Mouse (Mus musculus) stomach, embryonic 14.5 days (tissue): Measurements from ENCODE around the gene F7. TPM values are rescaled to one million over a fixed set of nuclear protein-coding genes. Genes with fewer than 3 reads are reported as not detected.
"Not testable (repeated sequence)": the region's sequence is repeated elsewhere in the genome, so short reads cannot be mapped to it uniquely, and the experiment has no call there.

Experiments
- ATAC-seq: fragments of 200-750 bp; cut with Nextera tagmentation; 2 replicates; pipeline ENCODE4 v1.8.0; 2017; ENCODE audit warnings: low read depth, moderate TSS enrichment; ENCODE audit not compliant: insufficient number of reproducible peaks, insufficient read depth, low FRiP score
- H3K27ac ChIP-seq: fragments of 300-500 bp; sonication (generic); 2 replicates; pipeline ENCODE4 v1.5.1; 2014; ENCODE audit warnings: mild to moderate bottlenecking, low read length, moderate library complexity, mixed read lengths
- H3K27me3 ChIP-seq: fragments of 300-500 bp; sonication (generic); 2 replicates; pipeline ENCODE4 v1.6.1; 2014; ENCODE audit warnings: low read length, control low read depth, mixed read lengths; ENCODE audit not compliant: control insufficient read depth, insufficient read depth
- H3K36me3 ChIP-seq: fragments of 300-500 bp; sonication (generic); 2 replicates; pipeline ENCODE4 v1.6.1; 2014; ENCODE audit warnings: mild to moderate bottlenecking, control low read depth, low read length, moderate library complexity, mixed read lengths; ENCODE audit not compliant: control insufficient read depth, insufficient read depth
- H3K4me1 ChIP-seq: fragments of 300-500 bp; sonication (generic); 2 replicates; pipeline ENCODE4 v1.6.1; 2014; ENCODE audit warnings: low read length, control low read depth, mixed read lengths; ENCODE audit not compliant: control insufficient read depth, insufficient read depth
- H3K4me2 ChIP-seq: fragments of 300-500 bp; sonication (generic); replicated peaks from 2 replicates; pipeline ENCODE4 v1.6.1; 2014; ENCODE audit warnings: low read depth, low read length, control low read depth
- H3K4me3 ChIP-seq: fragments of 300-500 bp; sonication (generic); 2 replicates; pipeline ENCODE4 v1.5.1; 2014; ENCODE audit warnings: low read depth, low read length, control low read depth
- H3K9ac ChIP-seq: fragments of 300-500 bp; sonication (generic); replicated peaks from 2 replicates; pipeline ENCODE4 v1.6.1; 2014; ENCODE audit warnings: low read depth, mild to moderate bottlenecking, control low read depth, low read length, moderate library complexity, mixed read lengths
- H3K9me3 ChIP-seq: fragments of 300-500 bp; sonication (generic); 2 replicates; pipeline ENCODE4 v1.6.1; 2016; ENCODE audit warnings: low read depth, low read length, control low read depth; ENCODE audit not compliant: control insufficient read depth
- WGBS: fragments of 180-500 bp; shearing (Covaris S2); extraction: QIAGEN DNeasy Blood & Tissue Kit; methylation state at CpG from one replicate; pipeline ENCODE4 v1.1.7; 2014; 5-methylcytosine and 5-hydroxymethylcytosine counted together
- polyA plus RNA-seq: library from polyadenylated mRNA; unstranded; fragments of >200 nt; fragmentation: Nextera tagmentation; extraction: Ambion mirVana; gene quantifications from 2 replicates; pipeline ENCODE4 v1.2.1, GENCODE M21; 2014

Gene F7
- polyA plus RNA-seq, 1 experiment from 2014 or later: not detected

DNA sequence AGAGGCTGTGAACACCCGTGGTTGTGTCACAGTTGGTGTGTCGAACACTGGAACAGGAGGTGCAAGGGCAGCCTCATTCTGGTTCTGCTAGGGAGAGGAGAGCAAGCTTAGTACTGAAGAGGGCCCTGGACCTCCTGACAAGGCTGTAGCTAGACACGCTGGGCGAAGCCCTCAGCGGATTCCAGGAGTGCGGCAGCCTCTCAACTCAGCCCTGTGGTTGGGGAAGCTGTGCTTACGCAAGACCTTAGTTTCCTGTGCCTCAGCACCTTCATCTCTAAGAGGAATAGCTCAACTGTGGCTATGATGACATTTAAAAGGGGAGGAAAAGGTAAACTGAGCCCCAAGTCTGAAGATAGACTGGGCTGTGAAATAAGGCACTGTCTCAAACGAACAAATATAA, 49.2 kb downstream of the F7 start:
- no peaks in the 10 kb centered on the region for H3K4me1 ChIP-seq
- H3K4me2 ChIP-seq: no peak overlapping the region
- peaks cover 49% of the 10 kb centered on the region for H3K36me3 ChIP-seq
- no peak overlapping the region for H3K27ac ChIP-seq
- WGBS: 94% methylated on average over 8 of the region's 8 CpGs
- H3K4me3 ChIP-seq: no peak overlapping the region
- H3K9me3 ChIP-seq: no peaks in the 10 kb centered on the region
- no peaks in the 10 kb centered on the region for H3K27me3 ChIP-seq
- ATAC-seq: no peak
- no peak overlapping the region for H3K9ac ChIP-seq

DNA sequence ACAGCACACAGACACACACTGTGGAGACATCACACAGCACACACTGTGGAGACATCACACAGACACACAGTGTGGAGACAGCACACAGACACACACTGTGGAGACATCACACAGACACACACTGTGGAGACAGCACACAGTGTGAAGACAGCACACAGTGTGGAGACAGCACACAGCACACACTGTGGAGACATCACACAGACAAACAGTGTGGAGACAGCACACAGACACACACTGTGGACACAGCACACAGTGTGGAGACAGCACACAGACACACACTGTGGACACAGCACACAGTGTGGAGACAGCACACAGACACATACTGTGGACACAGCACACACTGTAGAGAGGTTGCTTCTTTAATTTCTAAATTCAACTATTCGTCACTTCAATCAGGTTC, 49.7 kb downstream of the F7 start:
- not testable (repeated sequence) for H3K27me3 ChIP-seq, H3K9me3 ChIP-seq, H3K4me1 ChIP-seq, H3K4me3 ChIP-seq, ATAC-seq, H3K9ac ChIP-seq, H3K27ac ChIP-seq, H3K4me2 ChIP-seq
- H3K36me3 ChIP-seq: peaks cover 55% of the 10 kb centered on the region
- 92% methylated on average over 1 of the region's 1 CpGs for WGBS

DNA sequence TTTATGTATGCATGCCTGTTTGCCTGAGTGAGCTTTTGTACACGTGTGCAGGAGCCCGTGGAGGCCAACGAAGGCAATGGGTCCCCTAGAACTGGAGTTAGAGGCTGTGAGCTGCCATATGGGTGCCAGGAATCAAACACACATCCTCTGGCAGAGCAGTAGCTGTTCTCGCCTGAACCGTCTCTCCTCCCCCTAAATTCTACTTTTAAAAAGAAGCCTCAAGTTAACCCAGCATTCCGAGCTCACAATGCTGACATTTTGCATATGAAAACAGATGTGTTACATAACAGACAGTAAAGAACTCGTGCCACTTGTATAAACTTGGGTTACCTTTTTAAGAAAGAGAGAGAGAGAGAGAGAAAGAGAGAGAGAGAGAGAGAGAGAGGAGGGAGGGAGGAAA, 51.7 kb downstream of the F7 start:
- Histone ChIP-seq H3K4me2 (no peak overlapping the region), H3K27ac (no peak overlapping the region), H3K9ac (no peak overlapping the region), H3K9me3 (no peaks in the 10 kb centered on the region), H3K4me3 (no peak overlapping the region), H3K27me3 (no peaks in the 10 kb centered on the region), H3K36me3 (peaks cover 68% of the 10 kb centered on the region), H3K4me1 (no peaks in the 10 kb centered on the region)
- 84% methylated on average over 7 of the region's 7 CpGs for WGBS
- no peak for ATAC-seq

Other genes with a start within 250 kb of the F7 start
- 20.7 and 24.5 TPM in 2 replicates for gene Mcf2l, start 152.2 kb upstream of the F7 start, polyA plus RNA-seq
- gene F10, start 11.3 kb downstream of the F7 start, polyA plus RNA-seq: 0.88 and 1.4 TPM in 2 replicates
- gene Proz, start 34.9 kb downstream of the F7 start, polyA plus RNA-seq: 0.31 and 0.45 TPM in 2 replicates
- gene Pcid2, start 79.4 kb downstream of the F7 start, polyA plus RNA-seq: 36.1 and 37.8 TPM in 2 replicates
- gene Cul4a, start 79.6 kb downstream of the F7 start, polyA plus RNA-seq: 93.9 and 101 TPM in 2 replicates
- gene Lamp1, start 133.1 kb downstream of the F7 start, polyA plus RNA-seq: 272 and 298 TPM in 2 replicates
- gene Grtp1, start 174.6 kb downstream of the F7 start, polyA plus RNA-seq: 25.0 and 27.6 TPM in 2 replicates
- not detected in 2 replicates for gene Adprhl1, start 228.1 kb downstream of the F7 start, polyA plus RNA-seq